Comparison of ENCODE assay signal across 10 mouse cellular contexts in genomic region chr1:37585809-37586480, GRCm38 (mm10). TPM values are rescaled to one million over a fixed set of nuclear protein-coding genes. Genes with fewer than 3 reads are reported as not detected.
DNase-seq lines count a peak whose midpoint lies in the region; ATAC-seq lines count a peak whose summit lies in the region.
"Had no signal": no experiment of that assay in that cellular context is flagged by ENCODE, and none has a peak within 500 bp of the region (broad histone marks: within the 10 kb centered on the region; RNA-seq: fewer than 3 reads in every experiment).

No protein-coding gene starts in this region.

- peak; percentile 22 for DNase-seq in adrenal gland, adult 18-20 months (ENCODE audit: low spot score in 2 of 2)
- peak; percentile 19 to 69 for DNase-seq in spleen, postnatal 10 days (ENCODE audit: low spot score in 2 of 2)

- H3K36me3 ChIP-seq in hindbrain, embryonic 15.5 days: no peaks in the 10 kb centered on the region
- H3K36me3 ChIP-seq in hindbrain, embryonic 12.5 days: no peaks in the 10 kb centered on the region
- H3K36me3 ChIP-seq in intestine, embryonic 15.5 days: no peaks in the 10 kb centered on the region
- H3K36me3 ChIP-seq in lung, embryonic 15.5 days: no peaks in the 10 kb centered on the region
- no peaks in the 10 kb centered on the region for H3K36me3 ChIP-seq in hindbrain, embryonic 13.5 days
- H3K36me3 ChIP-seq: G1E had no signal

- no peak overlapping the region for H3K9ac ChIP-seq in hindbrain, embryonic 15.5 days
- H3K9ac ChIP-seq in hindbrain, embryonic 12.5 days: no peak overlapping the region
- H3K9ac ChIP-seq in intestine, embryonic 15.5 days: no peak overlapping the region
- no peak overlapping the region for H3K9ac ChIP-seq in lung, embryonic 15.5 days
- no peak overlapping the region for H3K9ac ChIP-seq in hindbrain, embryonic 13.5 days

- no peaks in the 10 kb centered on the region for H3K9me3 ChIP-seq in hindbrain, embryonic 15.5 days
- no peaks in the 10 kb centered on the region for H3K9me3 ChIP-seq in hindbrain, embryonic 12.5 days (replicated peaks)
- H3K9me3 ChIP-seq in intestine, embryonic 15.5 days: no peaks in the 10 kb centered on the region
- no peaks in the 10 kb centered on the region for H3K9me3 ChIP-seq in lung, embryonic 15.5 days
- H3K9me3 ChIP-seq in hindbrain, embryonic 13.5 days: no peaks in the 10 kb centered on the region
- H3K9me3 ChIP-seq: G1E had no signal

- H3K4me1 ChIP-seq in hindbrain, embryonic 15.5 days (replicated peaks): no peaks in the 10 kb centered on the region
- no peaks in the 10 kb centered on the region for H3K4me1 ChIP-seq in hindbrain, embryonic 12.5 days
- peaks cover 11% of the 10 kb centered on the region for H3K4me1 ChIP-seq in intestine, embryonic 15.5 days (replicated peaks)
- H3K4me1 ChIP-seq in lung, embryonic 15.5 days: peaks cover 8% of the 10 kb centered on the region; the same call in 1 of the 2 replicates
- no peaks in the 10 kb centered on the region for H3K4me1 ChIP-seq in hindbrain, embryonic 13.5 days (replicated peaks)

- WGBS in hindbrain, embryonic 15.5 days: 79% methylated on average over 13 of the region's 13 CpGs
- 80% methylated on average over 13 of the region's 13 CpGs for WGBS in hindbrain, embryonic 12.5 days
- 71% methylated on average over 13 of the region's 13 CpGs for WGBS in intestine, embryonic 15.5 days
- 80% methylated on average over 13 of the region's 13 CpGs for WGBS in lung, embryonic 15.5 days
- WGBS in hindbrain, embryonic 13.5 days: 86% methylated on average over 13 of the region's 13 CpGs

- 0 out of 2 replicates have a peak overlapping the region, but pooled peaks have one; percentile 11 for H3K27ac ChIP-seq in hindbrain, embryonic 15.5 days (replicated peaks)
- no peak overlapping the region for H3K27ac ChIP-seq in hindbrain, embryonic 12.5 days
- H3K27ac ChIP-seq in intestine, embryonic 15.5 days: peak overlapping the region; percentile 32; the same call in 1 of the 2 replicates
- 0 out of 2 replicates have a peak overlapping the region, but pooled peaks have one; percentile 26 for H3K27ac ChIP-seq in lung, embryonic 15.5 days
- no peak overlapping the region for H3K27ac ChIP-seq in hindbrain, embryonic 13.5 days
- H3K27ac ChIP-seq: kidney, postnatal 0 days had no signal

- no peaks in the 10 kb centered on the region for H3K27me3 ChIP-seq in hindbrain, embryonic 15.5 days
- H3K27me3 ChIP-seq in hindbrain, embryonic 12.5 days: no peaks in the 10 kb centered on the region
- no peaks in the 10 kb centered on the region for H3K27me3 ChIP-seq in intestine, embryonic 15.5 days (replicated peaks)
- no peaks in the 10 kb centered on the region for H3K27me3 ChIP-seq in lung, embryonic 15.5 days
- no peaks in the 10 kb centered on the region for H3K27me3 ChIP-seq in hindbrain, embryonic 13.5 days

- no peak for ATAC-seq in hindbrain, embryonic 15.5 days (ENCODE audit: low FRiP score, low read depth)
- ATAC-seq in hindbrain, embryonic 12.5 days (ENCODE audit: low FRiP score): no peak
- ATAC-seq in frontal cortex, adult (ENCODE audit: low TSS enrichment): peak; percentile 98
- ATAC-seq in intestine, embryonic 15.5 days: no peak
- no peak for ATAC-seq in lung, embryonic 15.5 days (ENCODE audit: borderline replicate concordance, extremely low read depth, low FRiP score, low TSS enrichment)
- ATAC-seq in hindbrain, embryonic 13.5 days (ENCODE audit: low FRiP score): no peak

- no peak overlapping the region for H3K4me3 ChIP-seq in hindbrain, embryonic 15.5 days
- no peak overlapping the region for H3K4me3 ChIP-seq in hindbrain, embryonic 12.5 days
- H3K4me3 ChIP-seq in intestine, embryonic 15.5 days (replicated peaks): no peak overlapping the region
- H3K4me3 ChIP-seq in lung, embryonic 15.5 days: no peak overlapping the region
- H3K4me3 ChIP-seq in hindbrain, embryonic 13.5 days: no peak overlapping the region

- no peak overlapping the region for H3K4me2 ChIP-seq in hindbrain, embryonic 15.5 days
- no peak overlapping the region for H3K4me2 ChIP-seq in hindbrain, embryonic 12.5 days (replicated peaks)
- H3K4me2 ChIP-seq in intestine, embryonic 15.5 days (replicated peaks): no peak overlapping the region
- H3K4me2 ChIP-seq in lung, embryonic 15.5 days: no peak overlapping the region
- H3K4me2 ChIP-seq in hindbrain, embryonic 13.5 days: no peak overlapping the region

RNA-seq across cellular contexts. Expression of gene Mgat4a, which starts 45.1 kb away (rescaled TPM):
- polyA plus RNA-seq in hindbrain, embryonic 15.5 days (2015; fragmentation: Nextera tagmentation; extraction: Ambion mirVana): 9.3 and 12.6 TPM in 2 replicates
- polyA plus RNA-seq in hindbrain, embryonic 12.5 days (2016; fragmentation: Nextera tagmentation; extraction: Ambion mirVana): 3.2 and 4.6 TPM in 2 replicates
- 1 to 10 TPM; 5.9 to 6.4 TPM for total RNA-seq in adrenal gland, adult 18-20 months (2021)
- polyA plus RNA-seq in intestine, embryonic 15.5 days (2015; fragmentation: Nextera tagmentation; extraction: Ambion mirVana): 44.5 and 46.3 TPM in 2 replicates
- polyA plus RNA-seq in lung, embryonic 15.5 days (2015; fragmentation: Nextera tagmentation; extraction: Ambion mirVana): 5.7 and 6.3 TPM in 2 replicates
- polyA plus RNA-seq in hindbrain, embryonic 13.5 days (2015; fragmentation: Nextera tagmentation; extraction: Ambion mirVana): 6.7 and 8.0 TPM in 2 replicates

Comparison
In these comparisons a context has a peak if more than half of its experiments do, and no peak if none do; other contexts are left out.
1. H3K27ac ChIP-seq: peak in hindbrain, embryonic 15.5 days (single experiment), intestine, embryonic 15.5 days (single experiment) and lung, embryonic 15.5 days (single experiment); none in hindbrain, embryonic 12.5 days (single experiment) and hindbrain, embryonic 13.5 days (single experiment).